Mouse (Mus musculus) hematopoietic multipotent progenitor cell, adult 10-12 weeks (in vitro differentiated cells): ENCODE measurements around the gene Prkd3. TPM values are rescaled to one million over a fixed set of nuclear protein-coding genes. Genes with fewer than 3 reads are reported as not detected.

Source experiments
- polyA plus RNA-seq: library from polyadenylated mRNA; stranded (reverse); fragments of >175 nt; gene quantifications from 2 replicates; pipeline ENCODE4 v1.2.3, GENCODE M21; 2012; ENCODE audit warnings: low replicate concordance

The Prkd3 gene
- 1.4 and 2.1 TPM in 2 replicates for polyA plus RNA-seq

DNA sequence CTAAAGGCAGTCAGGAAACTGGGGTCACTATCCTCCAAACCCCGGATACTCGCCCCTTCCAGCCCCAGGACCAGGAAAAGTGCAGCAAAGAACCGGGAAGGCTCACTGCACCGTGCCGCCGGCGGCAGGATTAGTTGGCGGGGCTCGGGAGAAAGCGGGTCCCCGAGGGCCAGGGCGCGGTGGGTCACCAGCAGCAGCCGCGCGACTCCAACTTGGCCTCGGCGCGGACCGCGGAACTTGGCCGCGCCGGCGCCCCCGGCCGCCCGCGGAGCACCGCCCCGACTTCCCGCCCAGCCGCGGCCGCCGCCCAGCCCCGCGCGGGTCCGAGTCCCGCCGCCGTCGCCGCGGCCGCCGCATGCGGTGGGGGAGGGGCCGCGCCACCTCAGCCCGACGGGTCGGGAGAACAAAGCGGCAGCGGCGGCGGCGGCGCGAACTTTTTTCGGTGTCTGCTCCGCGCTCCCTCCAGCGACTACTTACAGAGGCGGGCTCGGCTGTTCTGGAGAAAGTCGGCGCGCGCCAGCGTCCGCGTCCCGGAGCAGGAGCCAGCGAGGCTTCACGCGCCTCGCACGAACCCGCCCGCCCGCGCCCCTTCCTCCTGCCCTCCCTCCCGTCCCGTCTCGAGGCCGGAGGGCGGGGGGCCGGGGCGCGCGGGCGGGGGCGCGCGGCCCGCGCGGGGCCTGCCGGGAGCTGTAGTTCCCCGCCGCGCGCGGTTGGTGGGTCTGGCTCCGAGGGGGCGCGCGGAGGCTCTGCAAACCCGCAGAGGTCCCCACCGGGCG is at the start of gene Prkd3:
Gene Prkd3 (minus strand): TSS at position 609 of the 776 bp plus-strand sequence.

DNA sequence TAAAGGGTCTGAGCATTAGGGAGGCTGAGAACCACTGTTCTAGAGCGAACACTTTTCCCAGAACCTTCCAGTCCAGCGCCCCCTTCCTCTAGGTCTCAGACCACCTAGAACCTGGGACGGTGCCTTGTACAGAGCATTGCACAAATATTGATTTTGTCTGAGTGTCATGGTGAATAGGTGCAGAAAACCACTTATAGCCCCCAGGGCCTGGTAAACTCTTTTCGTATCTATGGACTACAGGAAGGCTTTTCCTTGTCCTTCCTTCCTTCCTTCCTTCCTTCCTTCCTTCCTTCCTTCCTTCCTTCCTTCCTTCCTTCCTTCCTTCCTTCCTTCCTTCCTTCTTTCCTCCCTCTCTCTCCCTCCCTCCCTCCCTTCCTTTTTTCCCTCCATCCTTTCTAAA is 31.0 kb upstream of the Prkd3 start, which contains the start of gene Qpct:
Gene Qpct (plus strand): TSS at position 301 of the 400 bp plus-strand sequence.

DNA sequence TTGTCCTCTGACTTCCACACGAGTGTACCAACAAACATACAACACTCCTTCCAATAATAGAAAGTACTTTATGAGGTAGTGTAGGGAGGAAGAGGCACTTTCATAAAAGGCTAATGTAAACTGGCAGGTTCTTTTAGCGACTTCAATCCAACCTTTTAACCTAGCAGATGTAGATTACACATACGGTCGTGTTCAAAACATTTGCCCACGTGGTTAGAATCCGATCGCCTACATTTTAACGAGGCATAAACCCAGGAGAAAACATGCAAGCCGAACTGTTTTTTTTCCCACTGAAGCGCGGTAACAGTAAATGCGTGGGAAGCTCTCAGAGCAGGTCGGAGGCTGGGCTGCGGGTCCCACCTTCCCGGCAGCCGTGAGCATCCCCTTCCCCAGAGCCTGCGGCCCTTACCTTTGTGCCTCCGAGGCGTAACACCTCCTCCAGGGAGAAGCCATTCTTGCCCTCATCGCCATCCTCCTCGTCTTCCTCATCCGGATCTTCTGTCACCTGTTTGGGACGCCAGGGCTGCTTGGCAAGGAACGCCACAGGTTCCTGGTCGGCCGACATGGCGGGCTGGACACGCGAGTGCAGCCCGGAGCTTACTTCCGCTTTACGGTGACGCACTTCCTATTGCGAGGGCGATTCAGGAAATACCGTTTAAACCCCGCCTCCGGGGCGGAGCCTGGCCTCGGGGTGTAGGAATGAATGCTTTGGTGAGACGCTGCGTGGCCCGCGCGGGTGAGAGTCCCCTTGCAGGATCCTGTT is 84.0 kb downstream of the Prkd3 start, which contains the start of the genes Cebpz and Ndufaf7:
Gene Cebpz (minus strand): TSS at position 601 of the 763 bp plus-strand sequence.
Gene Ndufaf7 (plus strand): TSS at position 671 of the 763 bp plus-strand sequence.

DNA sequence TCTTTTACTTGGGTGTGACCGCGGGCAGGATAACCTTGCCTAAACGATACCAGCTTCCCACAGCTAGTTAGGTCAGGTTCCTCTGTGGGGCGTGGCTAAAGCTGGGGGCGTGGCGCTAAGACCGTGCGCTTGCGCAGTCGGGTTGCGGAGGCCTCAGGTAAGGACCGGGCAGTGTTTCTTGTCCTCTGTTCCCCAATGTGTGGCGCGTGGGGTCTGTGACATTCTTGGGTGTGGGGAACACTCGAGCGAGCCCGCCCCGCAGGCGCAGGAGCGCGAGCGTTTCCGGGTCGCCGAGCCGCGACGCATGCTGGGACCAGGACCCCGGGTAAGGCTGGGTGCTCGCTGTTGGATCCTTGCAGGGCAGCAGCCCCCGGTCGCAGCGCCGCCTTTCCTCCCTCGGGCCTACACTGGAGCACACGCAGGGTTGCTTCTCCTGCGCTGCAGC is 104.2 kb downstream of the Prkd3 start, which contains the start of gene Cebpzos:
Gene Cebpzos (plus strand): TSS at position 132 of the 445 bp plus-strand sequence.

DNA sequence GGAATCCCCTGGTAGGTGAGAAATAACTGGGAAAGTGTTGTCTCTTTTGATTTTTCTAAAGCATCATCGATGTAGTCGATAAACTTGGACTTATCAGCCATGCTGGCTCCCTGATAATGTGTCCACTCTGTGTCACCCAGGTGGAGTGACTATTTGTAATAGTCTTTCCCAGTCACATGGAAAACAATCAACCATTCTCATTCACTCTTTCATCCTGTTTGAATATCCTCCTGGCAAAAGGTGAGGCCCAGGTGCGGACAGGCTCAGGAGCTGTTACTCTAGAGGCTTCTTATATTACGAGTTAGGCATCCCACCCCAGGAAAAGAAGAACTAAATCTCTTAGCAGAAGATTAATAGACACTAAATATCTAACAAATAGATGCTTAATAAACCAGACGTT is 113.7 kb downstream of the Prkd3 start, which contains the start of gene Sult6b1:
Gene Sult6b1 (minus strand): TSS at position 101 of the 400 bp plus-strand sequence.

Other genes starting within 250 kb of the Prkd3 start
- 2.2 and 7.5 TPM in 2 replicates for gene Heatr5b, start 185.5 kb downstream of the Prkd3 start, polyA plus RNA-seq
- 0.79 and 6.8 TPM in 2 replicates for gene Gpatch11, start 185.2 kb downstream of the Prkd3 start, polyA plus RNA-seq
- gene Eif2ak2, start 138.2 kb downstream of the Prkd3 start, polyA plus RNA-seq: 4.3 and 7.0 TPM in 2 replicates
- gene Sult6b1, start 113.8 kb downstream of the Prkd3 start, polyA plus RNA-seq: not detected in 2 replicates
- gene Cebpzos, start 104.3 kb downstream of the Prkd3 start, polyA plus RNA-seq: 3.9 and 4.3 TPM in 2 replicates
- 5.6 and 19.6 TPM in 2 replicates for gene Cebpz, start 83.8 kb downstream of the Prkd3 start, polyA plus RNA-seq
- 1.1 and 1.9 TPM in 2 replicates for gene Ndufaf7, start 83.7 kb downstream of the Prkd3 start, polyA plus RNA-seq
- gene Qpct, start 31.1 kb upstream of the Prkd3 start, polyA plus RNA-seq: 0.25 TPM in 1 of 2 replicates, not detected in the other